Mouse (Mus musculus) brain, embryonic 14.5 days (tissue): ENCODE data around the gene C1qtnf6.

ENCODE experiments used
- CTCF ChIP-seq: fragments of 200-500 bp; IDR thresholded peaks from 2 replicates; pipeline ENCODE4 v1.5.1; 2012; ENCODE audit warnings: inconsistent platforms, mild to moderate bottlenecking, moderate library complexity, borderline replicate concordance; ENCODE audit not compliant: insufficient read depth, insufficient read length; ENCODE audit errors: extremely low read depth
- POLR2A ChIP-seq: fragments of 200-500 bp; IDR thresholded peaks from 2 replicates; pipeline ENCODE4 v1.6.1; 2012; ENCODE audit warnings: mild to moderate bottlenecking, inconsistent platforms, borderline replicate concordance; ENCODE audit not compliant: poor library complexity, insufficient read depth, insufficient read length, severe bottlenecking; ENCODE audit errors: extremely low read depth

- no peak for TF ChIP-seq CTCF
- TF ChIP-seq POLR2A, result no peak
Measured at GRCm38 (mm10) chr15:78508443-78508842, 22.8 kb downstream of the C1qtnf6 start.
